Mouse (Mus musculus) heart, embryonic 10.5 days (tissue): ENCODE data around the gene Slc9a3r2. TPM values are rescaled to one million over a fixed set of nuclear protein-coding genes. Genes with fewer than 3 reads are reported as not detected.
"Not testable (repeated sequence)": the region's sequence is repeated elsewhere in the genome, so short reads cannot be mapped to it uniquely, and the experiment has no call there.

Experiments used
- DNase-seq: peaks from one replicate; pipeline ENCODE4 v3.0.0-alpha.2; 2017; ENCODE audit warnings: low spot score
- H3K27ac ChIP-seq: fragments of 300-500 bp; sonication (generic); 2 replicates; pipeline ENCODE4 v1.5.1; 2016; ENCODE audit warnings: mild to moderate bottlenecking
- H3K27me3 ChIP-seq: fragments of 300-500 bp; sonication (generic); 2 replicates; pipeline ENCODE4 v1.6.1; 2016; ENCODE audit warnings: mild to moderate bottlenecking; ENCODE audit not compliant: poor library complexity, insufficient read depth, severe bottlenecking
- H3K36me3 ChIP-seq: fragments of 300-500 bp; sonication (generic); 2 replicates; pipeline ENCODE4 v1.6.1; 2016; ENCODE audit warnings: mild to moderate bottlenecking, moderate library complexity
- H3K4me1 ChIP-seq: fragments of 300-500 bp; sonication (generic); 2 replicates; pipeline ENCODE4 v1.6.1; 2016; ENCODE audit warnings: mild to moderate bottlenecking
- H3K4me3 ChIP-seq: fragments of 300-500 bp; sonication (generic); 2 replicates; pipeline ENCODE4 v1.5.1; 2016; ENCODE audit warnings: mild to moderate bottlenecking, moderate library complexity
- H3K9me3 ChIP-seq: fragments of 300-500 bp; sonication (generic); 2 replicates; pipeline ENCODE4 v1.6.1; 2016; ENCODE audit warnings: mild to moderate bottlenecking, moderate library complexity
- WGBS: fragments of 180-500 bp; shearing (Covaris S2); methylation state at CpG from one replicate; pipeline ENCODE4 v1.1.7; 2016; 5-methylcytosine and 5-hydroxymethylcytosine counted together
- polyA plus RNA-seq: library from polyadenylated mRNA; unstranded; fragments of >200 nt; fragmentation: Nextera tagmentation; extraction: Ambion mirVana; gene quantifications from 2 replicates; pipeline ENCODE4 v1.2.1, GENCODE M21; 2016

Gene Slc9a3r2
- polyA plus RNA-seq, 1 experiment from 2014 or later = 51.5 TPM

DNA sequence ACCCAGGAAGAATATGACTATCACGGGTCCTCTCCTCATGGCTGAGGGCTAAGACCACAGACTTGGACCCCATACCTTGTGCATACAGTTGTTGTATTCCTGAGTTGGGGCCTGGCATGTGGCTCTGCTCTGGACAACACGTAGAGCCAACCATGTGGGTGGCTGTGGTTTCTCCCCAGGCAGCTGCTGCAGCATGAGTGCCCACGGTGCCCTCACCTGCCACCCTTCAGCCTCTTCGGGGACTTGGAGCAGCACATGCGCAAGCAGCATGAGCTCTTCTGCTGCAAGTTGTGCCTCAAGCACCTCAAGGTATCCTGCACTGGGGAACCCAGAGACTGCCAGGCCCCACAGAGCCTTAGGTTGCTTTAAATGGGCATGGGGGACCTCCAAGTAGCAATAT, 26.8 kb upstream of the Slc9a3r2 start:
- no peak for DNase-seq
- Histone ChIP-seq H3K9me3 (no peaks in the 10 kb centered on the region), H3K27me3 (no peaks in the 10 kb centered on the region), H3K4me3 (no peak overlapping the region), H3K4me1 (peaks cover 30% of the 10 kb centered on the region), H3K36me3 (peaks cover 56% of the 10 kb centered on the region), H3K27ac (no peak overlapping the region)
- 93% methylated on average over 5 of the region's 5 CpGs for WGBS

- 60% methylated on average over 2 of the region's 2 CpGs for WGBS
- DNase-seq = no peak
- H3K27me3 ChIP-seq = no peaks in the 10 kb centered on the region
- H3K4me1 ChIP-seq = peaks cover 37% of the 10 kb centered on the region
- H3K36me3 ChIP-seq = peaks cover 49% of the 10 kb centered on the region
- no peaks in the 10 kb centered on the region for H3K9me3 ChIP-seq
- no peak overlapping the region for H3K27ac ChIP-seq
- H3K4me3 ChIP-seq = no peak overlapping the region
These were observed 26.1 kb upstream of the Slc9a3r2 start for GRCm38 (mm10) chr17:24676187-24676586.

DNA sequence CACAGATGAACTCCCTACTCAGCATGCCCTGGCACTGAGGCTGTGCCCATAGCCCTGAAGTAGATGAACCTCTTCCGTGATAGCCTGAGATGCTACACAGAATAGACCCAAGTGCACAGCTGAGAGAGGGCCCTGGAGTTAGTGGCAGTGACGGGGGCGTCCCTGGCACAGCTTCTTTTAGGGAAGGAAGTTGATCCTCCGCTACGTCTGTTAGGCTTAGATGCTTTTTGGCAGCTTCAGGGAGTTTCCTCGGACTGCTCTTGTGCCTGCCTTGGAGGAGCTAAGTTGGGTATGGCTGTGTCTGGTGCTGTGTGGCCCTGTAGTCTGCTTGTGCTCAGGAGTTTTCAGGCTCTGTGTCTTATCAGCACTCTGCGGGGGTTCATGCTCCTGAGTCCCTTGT, 24.1 kb upstream of the Slc9a3r2 start:
- WGBS = 74% methylated on average over 7 of the region's 7 CpGs
- no peaks in the 10 kb centered on the region for H3K9me3 ChIP-seq
- H3K36me3 ChIP-seq = peaks cover 30% of the 10 kb centered on the region
- H3K4me1 ChIP-seq = peaks cover 51% of the 10 kb centered on the region
- DNase-seq = no peak
- no peak overlapping the region for H3K27ac ChIP-seq
- H3K27me3 ChIP-seq = no peaks in the 10 kb centered on the region
- H3K4me3 ChIP-seq = no peak overlapping the region

DNA sequence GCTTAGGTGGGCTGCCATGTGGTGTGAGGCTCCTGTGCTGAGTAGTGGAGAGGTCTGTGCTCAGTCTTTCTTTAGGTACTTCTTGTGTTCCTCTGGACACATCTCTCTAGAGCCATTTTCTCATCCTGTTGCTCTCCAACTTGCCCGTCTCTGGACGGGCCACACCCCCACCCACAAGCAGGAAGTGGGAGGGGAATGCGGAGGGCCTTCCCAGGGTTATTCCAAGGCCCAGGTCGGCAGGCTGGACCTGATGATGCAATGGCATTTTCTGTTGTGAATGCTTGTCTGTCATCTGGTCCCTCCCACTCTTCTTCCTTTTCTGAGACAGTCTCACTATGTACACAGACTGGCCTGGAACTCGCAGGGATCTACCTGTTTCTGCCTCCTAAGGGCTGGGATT, 22.0 kb upstream of the Slc9a3r2 start:
- H3K27ac ChIP-seq = no peak overlapping the region
- no peak for DNase-seq

GRCm38 (mm10) chr17:24671346-24671745, 21.2 kb upstream of the Slc9a3r2 start:
- Histone ChIP-seq H3K27me3 (no peaks in the 10 kb centered on the region), H3K36me3 (peaks cover under 1% of the 10 kb centered on the region; the same call in 1 of the 2 replicates), H3K27ac (peak overlapping the region; percentile 9; the same call in 1 of the 2 replicates), H3K4me3 (peak overlapping the region; percentile 99; the same call in 1 of the 2 replicates), H3K9me3 (no peaks in the 10 kb centered on the region), H3K4me1 (peaks cover 57% of the 10 kb centered on the region)
- no peak for DNase-seq
- WGBS = 62% methylated on average over 5 of the region's 5 CpGs

More for the DNA sequence above, 22.0 kb upstream of the Slc9a3r2 start:
- Histone ChIP-seq H3K36me3 (peaks cover 8% of the 10 kb centered on the region), H3K4me1 (peaks cover 57% of the 10 kb centered on the region), H3K4me3 (0 out of 2 replicates have a peak overlapping the region, but pooled peaks have one; percentile 15), H3K27me3 (no peaks in the 10 kb centered on the region), H3K9me3 (no peaks in the 10 kb centered on the region)
- WGBS = 26% methylated on average over 5 of the region's 5 CpGs

GRCm38 (mm10) chr17:24670246-24670844, 20.2 kb upstream of the Slc9a3r2 start:
- peaks cover 49% of the 10 kb centered on the region for H3K4me1 ChIP-seq
- H3K4me3 ChIP-seq = peak overlapping the region; percentile 99
- H3K9me3 ChIP-seq = no peaks in the 10 kb centered on the region
- DNase-seq = no peak
- peak overlapping the region; percentile 97 for H3K27ac ChIP-seq
- no peaks in the 10 kb centered on the region for H3K27me3 ChIP-seq
- WGBS = 12% methylated on average over 8 of the region's 8 CpGs
- H3K36me3 ChIP-seq = no peaks in the 10 kb centered on the region

GRCm38 (mm10) chr17:24669545-24670245, 19.6 kb upstream of the Slc9a3r2 start, which contains the start of gene Zfp598:
Zfp598 (plus strand) TSS chr17:24669687.
- DNase-seq = peak; percentile 95
- Histone ChIP-seq H3K27me3 (no peaks in the 10 kb centered on the region), H3K4me1 (peaks cover 48% of the 10 kb centered on the region), H3K4me3 (peak within 1 kb of the TSS; percentile 99), H3K27ac (peak within 1 kb of the TSS; percentile 97), H3K36me3 (no peaks in the 10 kb centered on the region), H3K9me3 (no peaks in the 10 kb centered on the region)
- under 1% methylated on average over 78 of the region's 80 CpGs for WGBS

DNA sequence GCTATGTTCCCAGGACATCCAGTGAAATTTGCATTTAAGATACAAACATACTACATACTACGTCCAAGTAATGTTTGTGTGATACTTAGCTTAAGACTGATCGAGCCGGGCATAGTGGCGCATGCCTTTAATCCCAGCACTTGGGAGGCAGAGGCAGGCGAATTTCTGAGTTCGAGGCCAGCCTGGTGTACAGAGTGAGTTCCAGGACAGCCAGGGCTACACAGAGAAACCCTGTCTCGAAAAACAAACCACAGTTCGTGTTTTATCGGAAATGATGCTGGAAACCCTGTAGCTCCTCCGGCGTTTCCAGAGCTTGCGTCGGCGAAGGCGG, 19.1 kb upstream of the Slc9a3r2 start:
- not testable (repeated sequence) for H3K9me3 ChIP-seq, H3K36me3 ChIP-seq, H3K27me3 ChIP-seq, DNase-seq
- 11% methylated on average over 15 of the region's 15 CpGs for WGBS
- Histone ChIP-seq H3K4me3 (peak overlapping the region; percentile 99), H3K27ac (peak overlapping the region; percentile 97), H3K4me1 (peaks cover 43% of the 10 kb centered on the region)

DNA sequence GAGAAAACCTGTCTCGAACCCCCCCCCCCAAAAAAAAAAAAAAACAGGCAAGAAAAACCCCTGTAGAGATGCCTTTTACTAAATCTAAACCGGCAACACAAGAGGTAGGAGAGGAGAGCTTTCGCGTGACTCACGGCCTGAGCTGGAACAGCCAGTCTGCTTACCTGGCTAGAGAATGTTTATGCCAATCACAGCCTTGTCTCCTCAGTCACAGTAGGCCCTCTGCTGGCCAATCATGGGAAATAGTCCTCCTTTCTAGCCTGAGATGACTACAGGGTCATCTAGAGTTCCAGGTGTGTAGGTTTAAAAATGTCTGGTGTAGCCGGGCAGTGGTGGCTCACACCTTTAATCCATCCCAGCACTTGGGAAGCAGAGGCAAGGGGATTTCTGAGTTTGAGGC, 17.3 kb upstream of the Slc9a3r2 start:
- H3K36me3 ChIP-seq = no peaks in the 10 kb centered on the region
- H3K27me3 ChIP-seq = peaks cover 1% of the 10 kb centered on the region; the same call in 1 of the 2 replicates
- H3K27ac ChIP-seq = no peak overlapping the region
- DNase-seq = peak; percentile 87
- WGBS = 29% methylated on average over 6 of the region's 6 CpGs
- no peak overlapping the region for H3K4me3 ChIP-seq
- peaks cover 32% of the 10 kb centered on the region for H3K4me1 ChIP-seq
- H3K9me3 ChIP-seq = no peaks in the 10 kb centered on the region

DNA sequence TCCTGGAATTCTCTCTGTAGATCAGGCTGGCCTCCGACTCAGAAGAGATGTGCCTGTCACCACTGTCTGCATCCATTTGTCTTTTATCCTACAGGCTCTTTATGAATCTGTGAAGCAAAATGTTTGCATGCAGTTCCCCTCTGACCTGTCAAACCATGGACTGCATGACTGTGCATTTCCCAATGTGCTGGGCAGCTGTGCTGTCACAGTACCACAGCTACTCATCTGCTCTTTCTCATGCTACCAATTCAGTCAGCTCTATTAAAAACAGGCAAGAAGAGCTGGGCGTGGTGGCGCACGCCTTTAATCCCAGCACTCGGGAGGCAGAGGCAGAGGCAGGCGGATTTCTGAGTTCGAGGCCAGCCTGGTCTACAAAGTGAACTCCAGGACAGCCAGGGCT, 16.9 kb upstream of the Slc9a3r2 start:
- 53% methylated on average over 7 of the region's 7 CpGs for WGBS

GRCm38 (mm10) chr17:24658017-24658758, 8.1 kb upstream of the Slc9a3r2 start, which contains the start of gene Npw:
Npw (minus strand) TSS chr17:24658457.
- no peak for DNase-seq
- Histone ChIP-seq H3K27ac (peak within 1 kb of the TSS; percentile 67; the same call in 1 of the 2 replicates), H3K27me3 (peaks cover 79% of the 10 kb centered on the region), H3K36me3 (no peaks in the 10 kb centered on the region), H3K4me1 (peaks cover 17% of the 10 kb centered on the region), H3K4me3 (peak within 1 kb of the TSS; percentile 64), H3K9me3 (no peaks in the 10 kb centered on the region)
- 1% methylated on average over 47 of the region's 47 CpGs for WGBS

More for the DNA sequence above, 16.9 kb upstream of the Slc9a3r2 start:
- not testable (repeated sequence) for H3K9me3 ChIP-seq, H3K36me3 ChIP-seq, H3K27ac ChIP-seq, H3K4me3 ChIP-seq, H3K27me3 ChIP-seq, DNase-seq
- peaks cover 28% of the 10 kb centered on the region for H3K4me1 ChIP-seq

- H3K27ac ChIP-seq = no peak overlapping the region
- DNase-seq = no peak
- peaks cover 28% of the 10 kb centered on the region for H3K4me1 ChIP-seq
- 77% methylated on average over 4 of the region's 4 CpGs for WGBS
- H3K36me3 ChIP-seq = no peaks in the 10 kb centered on the region
- no peaks in the 10 kb centered on the region for H3K9me3 ChIP-seq
- no peak overlapping the region for H3K4me3 ChIP-seq
- peaks cover 87% of the 10 kb centered on the region for H3K27me3 ChIP-seq
These were observed 4.8 kb upstream of the Slc9a3r2 start for GRCm38 (mm10) chr17:24654969-24655368.
